Mouse (Mus musculus): ENCODE results near the gene Olfr874. TPM values are rescaled to one million over a fixed set of nuclear protein-coding genes. Genes with fewer than 3 reads are reported as not detected.

The Olfr874 gene
- total RNA-seq (2017), result not detected in 2 replicates

DNA sequence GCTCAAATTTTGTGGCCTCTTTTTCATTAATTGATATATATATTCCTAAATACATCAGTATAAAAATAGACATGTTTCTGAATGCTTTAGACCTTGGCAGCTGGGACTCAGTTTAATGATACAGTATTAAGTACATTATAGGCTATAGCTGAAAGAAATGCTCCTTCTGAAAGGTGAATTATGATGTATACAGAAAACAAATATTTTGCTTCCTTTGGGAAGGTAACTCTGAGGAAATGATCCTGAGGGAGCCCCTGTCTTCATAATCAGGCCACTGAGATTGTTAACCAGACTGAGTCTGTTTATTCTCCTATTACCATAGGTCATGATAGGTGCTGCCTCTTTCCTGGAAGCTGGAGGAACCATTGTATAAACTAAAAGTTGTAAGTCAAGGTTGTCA, at the start of gene Olfr874:
TSS of gene Olfr874 (plus strand) at position 301 of the 400 bp plus-strand sequence.
- ATAC-seq (replicated peaks; ENCODE audit: low read depth, poor library complexity, severe bottlenecking), result no peak

DNA sequence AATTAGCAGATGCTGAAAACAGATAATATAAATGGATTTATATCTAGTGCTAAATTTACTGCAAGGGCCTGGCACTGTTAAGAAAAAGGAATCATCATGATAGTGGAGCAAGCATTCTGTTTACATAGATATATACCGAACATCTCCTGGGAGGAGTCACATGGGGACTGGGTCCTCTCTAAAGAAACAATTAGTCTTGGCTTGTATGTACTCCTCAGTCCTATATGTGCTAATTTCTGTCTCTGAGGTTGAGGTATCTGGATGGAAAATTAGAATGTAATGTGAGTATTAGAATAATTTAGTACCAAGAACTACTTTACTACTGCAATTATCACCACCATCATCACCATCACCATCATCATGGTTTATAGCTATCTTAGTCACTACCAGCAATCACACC, 28.8 kb upstream of the Olfr874 start, which contains the start of gene Olfr160:
TSS of gene Olfr160 (minus strand) at position 101 of the 400 bp plus-strand sequence.
- no peak for ATAC-seq (replicated peaks; ENCODE audit: low read depth, poor library complexity, severe bottlenecking)

DNA sequence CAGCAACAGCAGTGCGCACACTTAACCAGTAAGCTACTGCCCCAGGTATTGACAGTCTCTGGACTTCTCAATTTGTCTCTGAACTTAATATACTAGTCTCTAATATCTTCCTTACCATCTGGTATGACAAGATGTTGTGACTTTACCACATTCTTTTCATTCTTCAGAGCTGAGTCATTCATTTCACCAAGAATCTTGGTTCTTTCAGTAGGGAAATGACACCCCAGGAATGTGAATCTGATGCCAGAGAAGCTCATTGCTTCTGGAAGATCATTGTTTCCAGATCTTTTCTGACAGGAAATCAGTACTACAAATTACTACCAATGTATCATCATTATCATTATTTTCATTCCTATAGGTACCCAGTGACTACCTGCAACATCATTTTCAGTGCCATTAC, 10.6 kb upstream of the Olfr874 start:
- no peak for ATAC-seq (replicated peaks; ENCODE audit: low read depth, poor library complexity, severe bottlenecking)

DNA sequence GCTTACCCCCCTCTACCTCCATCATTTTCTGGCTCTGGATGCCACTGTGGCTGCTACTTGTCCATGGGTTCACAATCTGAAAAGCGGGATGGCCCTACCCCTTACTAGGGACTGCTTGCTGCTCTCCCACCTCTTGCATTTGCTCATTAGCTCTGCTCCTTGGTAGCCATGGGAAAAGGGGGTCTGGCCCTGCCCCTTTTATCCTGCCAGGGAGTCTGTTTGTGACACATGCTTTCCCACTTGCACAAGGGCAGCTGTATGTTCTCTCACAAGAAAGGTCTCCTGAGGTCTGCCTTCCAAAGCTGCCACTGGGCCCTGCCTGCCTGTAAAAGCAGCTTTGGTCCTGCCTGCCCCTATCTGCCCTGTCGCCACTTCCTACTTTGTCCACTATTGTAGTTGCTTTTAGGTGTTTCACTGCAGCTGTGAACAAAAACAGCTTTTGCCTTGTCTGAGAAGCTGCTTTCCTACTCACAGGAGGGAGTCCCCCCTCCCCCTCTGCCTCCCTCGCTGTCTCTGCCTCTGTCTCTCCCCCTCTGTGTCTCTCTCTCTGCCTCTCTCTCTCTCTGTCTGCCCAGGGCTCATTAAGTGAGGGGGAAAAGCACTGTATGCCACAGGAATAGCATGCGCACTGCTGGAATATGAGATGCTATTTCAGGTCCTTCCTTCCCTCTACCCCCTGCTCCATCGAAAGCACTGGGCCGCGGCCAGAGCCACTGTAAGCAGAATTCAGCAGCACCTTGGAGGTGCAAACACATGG, 5.6 kb downstream of the Olfr874 start:
- ATAC-seq (replicated peaks; ENCODE audit: low read depth, poor library complexity, severe bottlenecking), result no peak

DNA sequence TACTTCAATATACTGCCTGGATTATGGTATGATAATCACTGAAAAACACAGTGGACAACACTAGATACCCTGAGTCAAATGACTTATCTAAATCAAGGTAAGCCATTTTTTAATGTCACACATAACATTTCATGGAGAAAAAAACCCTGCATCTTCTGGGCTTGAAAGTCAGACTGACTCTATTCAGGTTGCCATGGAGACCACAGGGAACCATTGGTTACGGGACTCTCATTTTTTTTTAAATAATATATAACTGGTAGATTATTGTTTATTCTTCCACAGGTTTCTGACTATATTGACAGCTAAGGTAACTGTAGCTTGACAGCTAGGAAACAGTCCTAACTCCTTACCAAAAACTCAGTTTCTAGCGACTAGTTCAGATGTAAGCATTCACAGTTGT, 6.6 kb downstream of the Olfr874 start:
- ATAC-seq (replicated peaks; ENCODE audit: low read depth, poor library complexity, severe bottlenecking), result no peak

DNA sequence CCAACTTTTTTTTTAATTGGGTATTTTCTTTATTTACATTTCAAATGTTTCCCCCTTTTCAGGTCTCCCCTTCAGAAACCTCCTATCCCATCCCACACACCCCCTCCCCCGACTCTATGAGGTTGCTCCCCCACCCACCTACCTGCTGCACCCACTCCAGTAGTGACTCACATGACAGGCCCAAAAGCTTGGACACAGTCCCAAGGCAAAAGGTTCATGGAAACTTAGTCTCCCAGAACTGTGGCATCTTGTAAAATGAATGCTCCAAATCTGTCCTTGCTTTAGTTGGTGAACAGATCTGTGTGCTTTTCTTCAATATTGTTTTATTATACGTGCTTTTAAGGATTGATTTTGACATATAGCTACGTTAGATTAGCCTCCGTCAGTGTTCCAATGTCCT, 7.1 kb downstream of the Olfr874 start:
- ATAC-seq (replicated peaks; ENCODE audit: low read depth, poor library complexity, severe bottlenecking), result no peak

DNA sequence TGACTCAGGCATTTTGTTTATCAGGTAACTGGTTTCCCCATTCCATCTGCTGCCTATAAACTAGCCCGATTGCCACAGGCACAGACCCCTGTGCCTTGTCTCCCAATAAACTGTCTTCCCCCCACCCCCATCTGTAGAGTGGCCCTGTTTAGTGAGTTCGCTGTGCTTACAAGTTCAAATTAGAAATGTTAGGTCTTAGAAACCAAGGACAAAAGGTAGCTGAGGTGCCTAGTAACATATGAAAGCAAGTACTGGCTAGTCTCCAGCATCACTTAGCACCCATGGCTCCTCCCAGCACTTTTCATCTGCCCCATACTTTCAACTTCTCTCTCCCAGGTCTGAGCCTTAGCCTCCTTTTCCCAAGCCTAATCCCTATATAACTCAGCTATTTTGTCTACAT, 16.8 kb downstream of the Olfr874 start:
- no peak for ATAC-seq (replicated peaks; ENCODE audit: low read depth, poor library complexity, severe bottlenecking)

DNA sequence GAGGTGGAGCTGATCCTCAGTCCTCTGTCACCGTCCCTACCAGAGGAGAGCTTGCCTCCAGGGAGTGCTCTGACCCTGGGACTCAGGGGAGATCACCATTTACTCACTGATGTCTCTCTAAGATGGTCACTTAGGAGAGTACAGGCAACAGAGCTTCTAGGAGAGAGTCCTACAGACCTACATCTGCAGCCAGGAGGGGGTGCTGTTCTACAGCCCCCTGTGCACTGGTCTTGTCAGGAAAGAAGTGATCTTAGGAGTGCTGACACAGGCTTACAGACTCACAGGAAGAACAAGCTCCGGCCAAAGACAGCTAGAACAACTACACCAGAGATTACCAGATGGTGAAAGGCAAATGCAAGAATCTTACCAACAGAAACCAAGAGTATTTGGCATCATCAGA, 17.6 kb downstream of the Olfr874 start:
- ATAC-seq (replicated peaks; ENCODE audit: low read depth, poor library complexity, severe bottlenecking), result peak; percentile 62; the same call in 1 of the 2 replicates

DNA sequence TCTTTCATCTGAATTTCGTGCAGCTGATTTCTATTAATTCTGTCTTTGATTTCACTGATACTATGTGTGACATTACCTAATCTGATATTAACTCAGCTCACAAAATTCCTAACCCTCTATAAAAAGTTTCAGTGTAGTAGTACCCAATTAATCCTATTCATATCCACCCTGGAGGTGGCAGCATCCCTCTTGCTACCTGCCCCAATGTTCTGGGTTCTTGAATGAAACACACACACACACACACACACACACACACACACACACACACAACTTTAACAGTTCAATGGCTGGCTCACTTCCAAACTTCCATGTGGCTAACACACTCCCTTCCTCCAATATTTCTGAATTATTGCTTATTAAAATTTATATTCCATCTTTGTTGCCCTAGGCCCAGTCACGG, 25.8 kb downstream of the Olfr874 start:
- ATAC-seq (replicated peaks; ENCODE audit: low read depth, poor library complexity, severe bottlenecking), result no peak

DNA sequence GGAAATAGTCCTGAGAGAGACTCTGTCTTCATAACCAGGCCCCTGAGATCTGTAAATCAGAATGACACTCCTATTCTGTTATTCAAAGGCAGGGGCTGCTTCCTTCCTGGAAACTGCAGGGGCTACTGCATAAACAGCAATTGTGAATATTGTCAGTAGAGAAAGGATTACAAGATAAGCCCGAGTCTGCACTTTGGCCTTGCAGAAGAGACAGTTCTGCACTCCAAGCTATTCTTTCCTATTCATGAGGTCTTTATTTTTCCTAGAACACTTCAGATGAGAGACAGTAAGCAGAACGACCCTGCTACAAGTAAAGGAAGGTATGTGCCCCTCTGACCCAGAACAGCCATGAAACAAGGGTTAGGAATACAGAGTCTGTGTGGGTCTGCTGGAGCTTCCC, 26.9 kb downstream of the Olfr874 start, which contains the start of gene Olfr875:
TSS of gene Olfr875 (plus strand) at position 99 of the 400 bp plus-strand sequence.
- no peak for ATAC-seq (replicated peaks; ENCODE audit: low read depth, poor library complexity, severe bottlenecking)

DNA sequence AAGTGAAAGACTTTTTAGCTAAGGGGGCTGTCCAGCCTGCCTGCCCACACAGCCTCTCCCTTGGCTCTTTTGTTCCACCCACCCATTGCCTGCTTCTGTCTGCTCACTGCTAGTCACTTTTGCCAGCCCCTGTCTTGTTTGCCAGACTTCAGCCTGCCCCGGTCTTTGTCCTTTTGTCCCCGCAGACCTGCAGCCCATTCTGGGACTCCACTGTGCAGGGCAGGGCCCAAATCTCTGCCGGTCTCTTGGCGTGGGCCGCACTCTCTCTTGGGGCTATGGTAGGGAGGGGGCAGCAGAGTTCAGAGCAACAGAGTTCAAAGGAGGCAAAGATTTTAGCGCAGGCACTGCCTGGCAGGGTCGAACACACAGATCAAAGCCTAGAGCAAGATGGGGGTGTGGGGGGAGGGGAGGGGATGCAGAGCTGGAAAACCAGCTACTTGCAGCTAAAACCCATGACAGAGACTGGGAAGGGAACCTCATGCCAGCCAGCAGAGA, 37.9 kb downstream of the Olfr874 start:
- ATAC-seq (replicated peaks; ENCODE audit: low read depth, poor library complexity, severe bottlenecking), result 0 out of 2 replicates have a peak, but pooled peaks have one; percentile 32

DNA sequence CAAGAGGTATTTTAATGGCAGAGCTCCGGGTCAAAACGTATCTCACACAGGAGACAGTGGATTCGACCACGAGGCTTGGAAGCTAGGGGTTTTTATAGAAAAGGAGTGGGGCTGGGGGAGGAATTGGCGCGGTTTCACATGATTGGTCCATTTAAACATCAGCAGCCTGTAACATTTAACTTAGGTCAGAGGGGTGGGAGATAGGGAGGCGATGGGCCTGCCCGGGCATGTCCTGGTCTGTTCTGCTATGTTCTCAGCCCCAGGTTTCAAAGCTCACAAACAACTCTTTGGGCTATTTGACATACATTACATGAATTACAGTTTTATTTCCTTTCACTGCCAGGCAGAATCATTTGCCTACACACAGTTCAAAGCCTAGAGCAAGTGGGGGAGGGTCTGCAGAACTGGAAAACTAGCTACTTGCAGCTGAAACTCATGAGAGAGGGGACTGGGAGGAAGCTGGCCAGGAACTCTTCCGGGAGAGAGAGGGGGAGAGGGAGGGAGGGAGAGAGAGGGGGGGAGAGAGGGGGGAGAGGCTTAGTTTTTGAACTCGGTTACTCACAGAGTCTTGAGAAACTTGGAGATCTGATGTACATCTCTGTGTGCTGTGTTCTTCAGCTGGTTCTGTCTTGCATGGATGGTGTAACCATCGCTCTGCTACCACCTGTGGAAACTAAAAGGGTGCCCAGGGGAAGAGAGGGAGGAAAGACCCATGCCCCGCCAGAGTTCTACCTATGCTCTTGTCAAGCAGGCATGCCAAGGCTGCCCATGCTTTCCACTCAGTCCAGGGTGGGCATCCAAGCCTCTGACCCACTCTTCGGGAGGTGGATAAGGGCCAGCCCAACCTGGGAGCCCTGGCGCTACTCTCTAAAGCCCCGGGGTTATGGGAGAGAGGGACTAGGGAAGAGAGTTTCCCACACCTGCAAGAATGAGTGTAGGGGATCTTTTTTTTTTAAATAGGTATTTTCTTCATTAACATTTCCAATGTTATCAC, 38.8 kb downstream of the Olfr874 start:
- ATAC-seq (replicated peaks; ENCODE audit: low read depth, poor library complexity, severe bottlenecking), result 0 out of 2 replicates have a peak, but pooled peaks have one; percentile 25

DNA sequence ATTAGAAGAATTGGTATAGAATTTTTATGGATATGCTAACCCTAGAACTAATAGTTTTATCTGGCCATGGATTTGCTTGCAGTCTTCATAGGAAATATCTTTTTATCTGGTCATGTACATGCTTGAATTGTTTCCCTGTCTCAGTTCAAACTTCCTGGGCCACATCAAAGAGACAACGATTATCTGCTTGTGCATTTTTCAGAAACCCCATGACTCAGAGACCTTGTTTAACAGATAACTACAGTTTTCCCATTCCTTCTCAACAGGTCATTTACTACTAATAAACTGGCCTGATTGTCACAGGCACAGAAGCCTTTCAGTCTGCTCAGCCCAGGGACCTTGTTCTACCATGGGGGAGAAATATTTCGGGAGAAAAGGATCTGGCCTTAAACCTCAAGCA, 41.5 kb downstream of the Olfr874 start:
- ATAC-seq (replicated peaks; ENCODE audit: low read depth, poor library complexity, severe bottlenecking), result no peak

Other genes starting within 250 kb of the Olfr874 start
- gene Esam, start 217.0 kb upstream of the Olfr874 start, total RNA-seq (2017), result 2.5 and 2.9 TPM in 2 replicates
- 0.50 TPM in 1 of 2 replicates, not detected in the other for gene Vsig2, start 205.9 kb upstream of the Olfr874 start, total RNA-seq (2017)
- 17.1 and 36.8 TPM in 2 replicates for gene Nrgn, start 192.2 kb upstream of the Olfr874 start, total RNA-seq (2017)
- gene Siae, start 189.4 kb upstream of the Olfr874 start, total RNA-seq (2017), result 11.8 and 12.2 TPM in 2 replicates
- gene Spa17, start 131.4 kb upstream of the Olfr874 start, total RNA-seq (2017), result 5.9 and 15.3 TPM in 2 replicates
- 48.8 and 69.2 TPM in 2 replicates for gene Tbrg1, start 87.8 kb upstream of the Olfr874 start, total RNA-seq (2017)
- gene Panx3, start 75.9 kb upstream of the Olfr874 start, total RNA-seq (2017), result not detected in 2 replicates
- not detected in 2 replicates for gene Olfr160, start 28.9 kb upstream of the Olfr874 start, total RNA-seq (2017)
- not detected in 2 replicates for gene Olfr875, start 26.8 kb downstream of the Olfr874 start, total RNA-seq (2017)
- gene Olfr876, start 57.9 kb downstream of the Olfr874 start, total RNA-seq (2017), result not detected in 2 replicates
- not detected in 2 replicates for gene Olfr877, start 109.2 kb downstream of the Olfr874 start, total RNA-seq (2017)
- not detected in 2 replicates for gene Olfr145, start 151.6 kb downstream of the Olfr874 start, total RNA-seq (2017)
- gene Olfr878, start 172.7 kb downstream of the Olfr874 start, total RNA-seq (2017), result not detected in 2 replicates
- not detected in 2 replicates for gene Olfr881, start 246.7 kb downstream of the Olfr874 start, total RNA-seq (2017)